Mouse (Mus musculus) intestine, postnatal 0 days (tissue): ENCODE measurements around the gene Smarcc1. TPM values are rescaled to one million over a fixed set of nuclear protein-coding genes. Genes with fewer than 3 reads are reported as not detected.
A peak's percentile ranks its signal among the peaks of the same experiment; 100 is the strongest.

Experiments
- ATAC-seq: fragments of 200-750 bp; cut with Nextera tagmentation; 2 replicates; pipeline ENCODE4 v1.8.0; 2017; ENCODE audit warnings: mild to moderate bottlenecking, moderate TSS enrichment, moderate library complexity
- H3K27ac ChIP-seq: fragments of 300-500 bp; sonication (generic); 2 replicates; pipeline ENCODE4 v1.5.1; 2014; ENCODE audit warnings: mild to moderate bottlenecking, low read depth, low read length, moderate library complexity
- H3K27me3 ChIP-seq: fragments of 300-500 bp; sonication (generic); replicated peaks from 2 replicates; pipeline ENCODE4 v1.6.1; 2014; ENCODE audit warnings: low read length, mixed read lengths; ENCODE audit not compliant: control insufficient read depth, insufficient read depth
- H3K36me3 ChIP-seq: fragments of 300-500 bp; sonication (generic); 2 replicates; pipeline ENCODE4 v1.6.1; 2014; ENCODE audit warnings: mild to moderate bottlenecking, moderate library complexity; ENCODE audit not compliant: control insufficient read depth, insufficient read depth
- H3K4me1 ChIP-seq: fragments of 300-500 bp; sonication (generic); replicated peaks from 2 replicates; pipeline ENCODE4 v1.6.1; 2014; ENCODE audit warnings: antibody characterized with exemption, low read length, mixed read lengths; ENCODE audit not compliant: control insufficient read depth, insufficient read depth
- H3K4me2 ChIP-seq: fragments of 300-500 bp; sonication (generic); replicated peaks from 2 replicates; pipeline ENCODE4 v1.6.1; 2014; ENCODE audit warnings: low read depth, mild to moderate bottlenecking, moderate library complexity
- H3K4me3 ChIP-seq: fragments of 300-500 bp; sonication (generic); 2 replicates; pipeline ENCODE4 v1.5.1; 2014; ENCODE audit warnings: low read depth, low read length
- H3K9ac ChIP-seq: fragments of 300-500 bp; sonication (generic); 2 replicates; pipeline ENCODE4 v1.6.1; 2014; ENCODE audit warnings: mild to moderate bottlenecking, low read depth, low read length
- H3K9me3 ChIP-seq: fragments of 300-500 bp; sonication (generic); 2 replicates; pipeline ENCODE4 v1.6.1; 2016; ENCODE audit warnings: mixed run types; ENCODE audit not compliant: control insufficient read depth
- CTCF ChIP-seq: sonication (generic); IDR thresholded peaks from 2 replicates; pipeline ENCODE4 v1.5.1; 2016; ENCODE audit warnings: low read depth, mild to moderate bottlenecking, control low read depth, antibody characterized with exemption, moderate library complexity
- WGBS: fragments of 180-500 bp; shearing (Covaris S2); extraction: QIAGEN DNeasy Blood & Tissue Kit; methylation state at CpG from one replicate; pipeline ENCODE4 v1.1.7; 2014; 5-methylcytosine and 5-hydroxymethylcytosine counted together
- polyA plus RNA-seq: library from polyadenylated mRNA; unstranded; fragments of >200 nt; fragmentation: Nextera tagmentation; extraction: Ambion mirVana; gene quantifications from 2 replicates; pipeline ENCODE4 v1.2.1, GENCODE M21; 2015

Smarcc1 gene
- polyA plus RNA-seq, 1 experiment from 2014 or later = 21.6 TPM

GRCm38 (mm10) chr9:110170858-110171257 is 53.4 kb downstream of the Smarcc1 start:
- TF ChIP-seq CTCF = peak; percentile 34
- Histone ChIP-seq H3K27me3 (no peaks in the 10 kb centered on the region), H3K9me3 (no peaks in the 10 kb centered on the region), H3K4me1 (no peaks in the 10 kb centered on the region), H3K4me3 (no peak overlapping the region), H3K36me3 (peaks cover 45% of the 10 kb centered on the region), H3K27ac (no peak overlapping the region), H3K9ac (no peak overlapping the region), H3K4me2 (no peak overlapping the region)
- 86% methylated on average over 5 of the region's 5 CpGs for WGBS
- no peak for ATAC-seq

- Histone ChIP-seq H3K36me3 (peaks cover 60% of the 10 kb centered on the region), H3K4me3 (no peak overlapping the region), H3K27me3 (no peaks in the 10 kb centered on the region), H3K9me3 (no peaks in the 10 kb centered on the region), H3K9ac (no peak overlapping the region), H3K4me1 (no peaks in the 10 kb centered on the region), H3K27ac (no peak overlapping the region), H3K4me2 (no peak overlapping the region)
- no peak for ATAC-seq
- 92% methylated on average over 2 of the region's 2 CpGs for WGBS
- no peak for TF ChIP-seq CTCF
Observed at GRCm38 (mm10) chr9:110199870-110200269, 82.4 kb downstream of the Smarcc1 start.

- WGBS = 78% methylated on average over 15 of the region's 15 CpGs
- no peak for ATAC-seq
Observed at GRCm38 (mm10) chr9:110205526-110206404, 88.3 kb downstream of the Smarcc1 start.

GRCm38 (mm10) chr9:110206437-110206836 is 88.9 kb downstream of the Smarcc1 start:
- Histone ChIP-seq H3K4me3 (no peak overlapping the region), H3K4me2 (no peak overlapping the region), H3K4me1 (no peaks in the 10 kb centered on the region), H3K36me3 (peaks cover 72% of the 10 kb centered on the region), H3K27ac (no peak overlapping the region), H3K27me3 (no peaks in the 10 kb centered on the region), H3K9ac (no peak overlapping the region), H3K9me3 (no peaks in the 10 kb centered on the region)
- no peak for TF ChIP-seq CTCF
- no peak for ATAC-seq
- WGBS = 92% methylated on average over 2 of the region's 2 CpGs

More at GRCm38 (mm10) chr9:110205526-110206404, 88.3 kb downstream of the Smarcc1 start:
- Histone ChIP-seq H3K9ac (no peak overlapping the region), H3K9me3 (no peaks in the 10 kb centered on the region), H3K4me2 (no peak overlapping the region), H3K4me3 (no peak overlapping the region), H3K4me1 (no peaks in the 10 kb centered on the region), H3K27ac (no peak overlapping the region), H3K27me3 (no peaks in the 10 kb centered on the region), H3K36me3 (peaks cover 65% of the 10 kb centered on the region)
- TF ChIP-seq CTCF = no peak

- ATAC-seq = no peak
- no peak for TF ChIP-seq CTCF
- Histone ChIP-seq H3K27me3 (no peaks in the 10 kb centered on the region), H3K4me2 (no peak overlapping the region), H3K36me3 (peaks cover 67% of the 10 kb centered on the region), H3K4me3 (no peak overlapping the region), H3K9ac (no peak overlapping the region), H3K4me1 (no peaks in the 10 kb centered on the region), H3K9me3 (no peaks in the 10 kb centered on the region), H3K27ac (no peak overlapping the region)
- WGBS = 68% methylated on average over 7 of the region's 7 CpGs
Observed at GRCm38 (mm10) chr9:110208265-110208664, 90.8 kb downstream of the Smarcc1 start.

- no peaks in the 10 kb centered on the region for H3K4me1 ChIP-seq
- 87% methylated on average over 3 of the region's 3 CpGs for WGBS
- no peak overlapping the region for H3K9ac ChIP-seq
- H3K36me3 ChIP-seq = peaks cover 67% of the 10 kb centered on the region
- H3K4me3 ChIP-seq = no peak overlapping the region
- no peak overlapping the region for H3K4me2 ChIP-seq
- H3K9me3 ChIP-seq = no peaks in the 10 kb centered on the region
- no peak for TF ChIP-seq CTCF
- H3K27ac ChIP-seq = no peak overlapping the region
- H3K27me3 ChIP-seq = no peaks in the 10 kb centered on the region
- ATAC-seq = no peak
Observed at GRCm38 (mm10) chr9:110208967-110209366, 91.5 kb downstream of the Smarcc1 start.
